ENCODE assay signal across 13 mouse cellular contexts in genomic region chr11:117797511-117798159, GRCm38 (mm10). TPM values are rescaled to one million over a fixed set of nuclear protein-coding genes. Genes with fewer than 3 reads are reported as not detected.
A peak's percentile ranks its signal among the peaks of the same experiment; 100 is the strongest.
DNase-seq lines count a peak whose midpoint lies in the region; ATAC-seq lines count a peak whose summit lies in the region.
"Had no signal": no experiment of that assay in that cellular context is flagged by ENCODE, and none has a peak within 500 bp of the region (broad histone marks: within the 10 kb centered on the region; RNA-seq: fewer than 3 reads in every experiment).

Gene 6030468B19Rik (plus strand): TSS chr11:117797660.

- H3K36me3 ChIP-seq in midbrain, embryonic 10.5 days, result no peaks in the 10 kb centered on the region
- H3K36me3 ChIP-seq in midbrain, embryonic 16.5 days (ENCODE audit: control insufficient read depth, insufficient read depth, low read length), result no peaks in the 10 kb centered on the region
- peaks cover 46% of the 10 kb centered on the region for H3K36me3 ChIP-seq in liver, embryonic 12.5 days
- H3K36me3 ChIP-seq: heart, embryonic 15.5 days; midbrain, embryonic 13.5 days had no signal

- WGBS in midbrain, embryonic 10.5 days, result 66% methylated on average over 9 of the region's 9 CpGs
- 72% methylated on average over 9 of the region's 9 CpGs for WGBS in midbrain, embryonic 16.5 days
- WGBS in liver, embryonic 12.5 days (ENCODE audit: insufficient replicate concordance), result 6% methylated on average over 9 of the region's 9 CpGs

- no peak within 1 kb of the TSS for H3K4me2 ChIP-seq in midbrain, embryonic 16.5 days (ENCODE audit: low read length)
- peak within 1 kb of the TSS; percentile 84 for H3K4me2 ChIP-seq in liver, embryonic 12.5 days
- H3K4me2 ChIP-seq: heart, embryonic 15.5 days; midbrain, embryonic 13.5 days had no signal

- no peaks in the 10 kb centered on the region for H3K9me3 ChIP-seq in midbrain, embryonic 10.5 days (replicated peaks)
- H3K9me3 ChIP-seq in midbrain, embryonic 16.5 days (replicated peaks; ENCODE audit: control insufficient read depth, low read length, poor library complexity, severe bottlenecking), result no peaks in the 10 kb centered on the region
- H3K9me3 ChIP-seq in liver, embryonic 12.5 days (replicated peaks), result no peaks in the 10 kb centered on the region
- H3K9me3 ChIP-seq: heart, embryonic 15.5 days; midbrain, embryonic 13.5 days had no signal

- peaks cover 26% of the 10 kb centered on the region for H3K4me1 ChIP-seq in midbrain, embryonic 10.5 days
- H3K4me1 ChIP-seq in midbrain, embryonic 16.5 days (ENCODE audit: control insufficient read depth, insufficient read depth, low read length), result no peaks in the 10 kb centered on the region
- peaks cover 98% of the 10 kb centered on the region for H3K4me1 ChIP-seq in liver, embryonic 12.5 days

- H3K9ac ChIP-seq in midbrain, embryonic 16.5 days (ENCODE audit: low read depth, low read length), result no peak within 1 kb of the TSS
- peak within 1 kb of the TSS; percentile 91 for H3K9ac ChIP-seq in liver, embryonic 12.5 days
- H3K9ac ChIP-seq: heart, embryonic 15.5 days; midbrain, embryonic 13.5 days had no signal

- H3K27me3 ChIP-seq in midbrain, embryonic 10.5 days (ENCODE audit: low read depth, poor library complexity, severe bottlenecking), result peaks cover 8% of the 10 kb centered on the region
- H3K27me3 ChIP-seq in midbrain, embryonic 16.5 days (ENCODE audit: control insufficient read depth, insufficient read depth, low read depth, low read length), result no peaks in the 10 kb centered on the region; the same call in 1 of the 2 replicates
- no peaks in the 10 kb centered on the region for H3K27me3 ChIP-seq in liver, embryonic 12.5 days (replicated peaks)
- H3K27me3 ChIP-seq: heart, embryonic 15.5 days had no signal

- H3K27ac ChIP-seq in midbrain, embryonic 10.5 days (replicated peaks), result peak within 1 kb of the TSS; percentile 42
- no peak within 1 kb of the TSS for H3K27ac ChIP-seq in midbrain, embryonic 16.5 days (ENCODE audit: low read length)
- H3K27ac ChIP-seq in liver, embryonic 12.5 days, result peak within 1 kb of the TSS; percentile 95
- H3K27ac ChIP-seq: heart, embryonic 15.5 days; midbrain, embryonic 13.5 days had no signal

- peak within 1 kb of the TSS; percentile 21 for H3K4me3 ChIP-seq in midbrain, embryonic 10.5 days
- H3K4me3 ChIP-seq in midbrain, embryonic 16.5 days (ENCODE audit: low read depth, low read length), result no peak within 1 kb of the TSS
- peak within 1 kb of the TSS; percentile 81 for H3K4me3 ChIP-seq in liver, embryonic 12.5 days
- H3K4me3 ChIP-seq: heart, embryonic 15.5 days; midbrain, embryonic 13.5 days had no signal

- no peak for ATAC-seq in midbrain, embryonic 16.5 days
- peak; percentile 30; the same call in 1 of the 2 replicates for ATAC-seq in common myeloid progenitor, adult 5-6 weeks (replicated peaks; ENCODE audit: low read depth, poor library complexity, severe bottlenecking)
- peak; percentile 94 for ATAC-seq in liver, embryonic 12.5 days
- ATAC-seq: midbrain, embryonic 13.5 days had no signal

- DNase-seq in midbrain, embryonic 10.5 days (ENCODE audit: low spot score), result no peak
- DNase-seq in spleen, postnatal 4 days (ENCODE audit: low spot score in 2 of 2), result peak; percentile 82 to 87
- no peak for DNase-seq in urinary bladder, postnatal 25 days (ENCODE audit: low spot score)
- no peak for DNase-seq in right cerebral cortex, postnatal 25 days
- DNase-seq in heart, postnatal 25 days (ENCODE audit: low spot score), result no peak
- DNase-seq: adrenal gland, adult 2 months; cerebellum, postnatal 25 days had no signal

- intact Hi-C loops in heart, postnatal 25 days (cut with DNase I), result no loop called here

RNA-seq across cellular contexts. Expression of gene 6030468B19Rik, which starts in this region (rescaled TPM):
- 1.4 and 2.2 TPM in 2 replicates for polyA plus RNA-seq in midbrain, embryonic 10.5 days (2016; fragmentation: Nextera tagmentation; extraction: Ambion mirVana)
- not detected in 2 replicates for polyA plus RNA-seq in midbrain, embryonic 16.5 days (2015; fragmentation: Nextera tagmentation; extraction: Ambion mirVana)
- total RNA-seq in common myeloid progenitor, adult 5-6 weeks (2017), result 0.69 TPM in 1 of 2 replicates, not detected in the other
- polyA plus RNA-seq in liver, embryonic 12.5 days (2016; fragmentation: Nextera tagmentation; extraction: Ambion mirVana), result 97.6 and 97.7 TPM in 2 replicates
- total RNA-seq in heart, postnatal 25 days (2021), result not detected
- total RNA-seq: adrenal gland, adult 2 months had no signal
- polyA plus RNA-seq: adrenal gland, adult 2 months; kidney, embryonic 14.5 days; midbrain, embryonic 13.5 days had no signal

Comparison
In these comparisons a context has a peak if more than half of its experiments do, and no peak if none do; other contexts are left out.
1. RNA of gene 6030468B19Rik (polyA plus RNA-seq): 97.6 to 97.7 TPM in liver, embryonic 12.5 days; 1.4 to 2.2 TPM in midbrain, embryonic 10.5 days and not detected in midbrain, embryonic 16.5 days; every median in the first group is over 10 times any median in the second.
2. Peak in ATAC-seq in common myeloid progenitor, adult 5-6 weeks; RNA of the gene not detected or under 1 TPM.
3. DNase-seq: peak in spleen, postnatal 4 days (2 of 2); none in midbrain, embryonic 10.5 days (single experiment), urinary bladder, postnatal 25 days (single experiment), right cerebral cortex, postnatal 25 days (single experiment) and heart, postnatal 25 days (single experiment).